Mouse (Mus musculus) myocyte (in vitro differentiated cells): ENCODE results near the gene Iqschfp.

ENCODE experiments used
- E2F4 ChIP-seq: IDR thresholded peaks from one replicate; pipeline ENCODE4 v1.6.1; 2011; ENCODE audit warnings: mild to moderate bottlenecking, control low read depth, moderate library complexity; ENCODE audit not compliant: insufficient read depth
- MAX ChIP-seq: IDR thresholded peaks from one replicate; pipeline ENCODE4 v1.6.1; 2011; ENCODE audit warnings: low read depth, mild to moderate bottlenecking, control low read depth
- MYOD1 ChIP-seq, 3 experiments: IDR thresholded peaks; one replicate each; pipeline ENCODE4 v1.6.1; 2011; ENCODE audit warnings: control low read depth in 2 of 3, low read depth in 2 of 3, mild to moderate bottlenecking in 2 of 3, moderate library complexity in 1 of 3; ENCODE audit not compliant: insufficient read length in 2 of 3, control insufficient read depth in 1 of 3
- MYOG ChIP-seq, 3 experiments: IDR thresholded peaks; one replicate each; pipeline ENCODE4 v1.6.1; 2011; ENCODE audit warnings: control low read depth in 2 of 3, low read depth in 2 of 3, mild to moderate bottlenecking in 2 of 3; ENCODE audit not compliant: insufficient read length in 2 of 3, control insufficient read depth in 1 of 3, insufficient read depth in 1 of 3
- POLR2A ChIP-seq: IDR thresholded peaks from one replicate; pipeline ENCODE4 v1.6.1; 2011; ENCODE audit warnings: low read depth, mild to moderate bottlenecking, control low read depth, moderate library complexity; ENCODE audit not compliant: insufficient read length
- POLR2AphosphoS2 ChIP-seq: IDR thresholded peaks from one replicate; pipeline ENCODE4 v1.6.1; 2011; ENCODE audit warnings: low read depth, control low read depth; ENCODE audit not compliant: insufficient read length
- REST ChIP-seq: IDR thresholded peaks from one replicate; pipeline ENCODE4 v1.6.1; 2011; ENCODE audit warnings: mild to moderate bottlenecking, control low read depth, moderate library complexity; ENCODE audit not compliant: insufficient read depth, insufficient read length
- SRF ChIP-seq: IDR thresholded peaks from one replicate; pipeline ENCODE4 v1.6.1; 2011; ENCODE audit warnings: low read depth; ENCODE audit not compliant: control insufficient read depth, insufficient read length
- TCF12 ChIP-seq: IDR thresholded peaks from one replicate; pipeline ENCODE4 v1.6.1; 2011; ENCODE audit warnings: mild to moderate bottlenecking, control low read depth; ENCODE audit not compliant: poor library complexity, insufficient read depth, severe bottlenecking
- TCF3 ChIP-seq: IDR thresholded peaks from one replicate; pipeline ENCODE4 v1.6.1; 2011; ENCODE audit warnings: low read depth, control low read depth; ENCODE audit not compliant: insufficient read length
- USF1 ChIP-seq: IDR thresholded peaks from one replicate; pipeline ENCODE4 v1.6.1; 2011; ENCODE audit warnings: low read depth, mild to moderate bottlenecking, control low read depth, moderate library complexity

- TF ChIP-seq SRF (no peak), POLR2A (no peak), MAX (no peak), USF1 (no peak), TCF12 (no peak), MYOD1 (IDR thresholded peaks at IDR 0.05; ENCODE audit: control insufficient read depth in 1 of 3, insufficient read length in 2 of 3, low read depth in 2 of 3) (no peak), E2F4 (no peak), MYOG (IDR thresholded peaks at IDR 0.05; ENCODE audit: control insufficient read depth in 1 of 3, insufficient read depth in 1 of 3, insufficient read length in 2 of 3, low read depth in 2 of 3) (no peak), POLR2AphosphoS2 (no peak), REST (no peak), TCF3 (no peak)
Measured at GRCm38 (mm10) chr3:68252335-68252734, 360.3 kb downstream of the Iqschfp start.
